Mouse (Mus musculus): ENCODE measurements at regions not wholly inside any gene's neighbourhood (a gene's known extent, or its start where the extent isn't known, plus 50 kb on each side); places are given as distances from the start of the nearest gene placed in this dataset.

- DNase-seq (ENCODE audit: low spot score in 2 of 2) = no peak
Observed at GRCm38 (mm10) chr19:27563592-27563991, 134.0 kb upstream of the Pum3 start.

- DNase-seq (ENCODE audit: low spot score in 2 of 2) = peak in 1 of 2 experiments; percentile 36
Observed at GRCm38 (mm10) chr19:27558199-27558598, 128.6 kb upstream of the Pum3 start.

- DNase-seq (ENCODE audit: low spot score in 2 of 2) = no peak
Observed at GRCm38 (mm10) chr19:27556697-27557096, 127.1 kb upstream of the Pum3 start.

- DNase-seq (ENCODE audit: low spot score in 2 of 2) = peak in 1 of 2 experiments; percentile 31
Observed at GRCm38 (mm10) chr19:27554841-27555240, 125.2 kb upstream of the Pum3 start.

GRCm38 (mm10) chr19:27553266-27553665, 123.6 kb upstream of the Pum3 start:
- no peak for DNase-seq (ENCODE audit: low spot score in 2 of 2)

GRCm38 (mm10) chr19:27537746-27538145, 108.1 kb upstream of the Pum3 start:
- DNase-seq (ENCODE audit: low spot score in 2 of 2) = no peak

GRCm38 (mm10) chr19:27537066-27537465, 107.4 kb upstream of the Pum3 start:
- no peak for DNase-seq (ENCODE audit: low spot score in 2 of 2)

GRCm38 (mm10) chr19:27527940-27528558, 98.4 kb upstream of the Pum3 start:
- no peak for DNase-seq (ENCODE audit: low spot score in 2 of 2)

GRCm38 (mm10) chr19:27519326-27520061, 89.9 kb upstream of the Pum3 start:
- DNase-seq (ENCODE audit: low spot score in 2 of 2) = no peak

- DNase-seq (ENCODE audit: low spot score in 2 of 2) = no peak
Observed at GRCm38 (mm10) chr19:27514267-27514666, 84.6 kb upstream of the Pum3 start.

GRCm38 (mm10) chr19:27513535-27513934, 83.9 kb upstream of the Pum3 start:
- DNase-seq (ENCODE audit: low spot score in 2 of 2) = no peak

- DNase-seq (ENCODE audit: low spot score in 2 of 2) = no peak
Observed at GRCm38 (mm10) chr19:27511340-27511739, 81.7 kb upstream of the Pum3 start.

- peak; percentile 29 to 45 for DNase-seq (ENCODE audit: low spot score in 2 of 2)
Observed at GRCm38 (mm10) chr19:27509956-27510639, 80.5 kb upstream of the Pum3 start.

GRCm38 (mm10) chr19:27498278-27498677, 68.7 kb upstream of the Pum3 start:
- DNase-seq (ENCODE audit: low spot score in 2 of 2) = no peak

- peak in 1 of 2 experiments; percentile 7 for DNase-seq (ENCODE audit: low spot score in 2 of 2)
Observed at GRCm38 (mm10) chr19:27492468-27492867, 62.8 kb upstream of the Pum3 start.

GRCm38 (mm10) chr19:27491873-27492272, 62.2 kb upstream of the Pum3 start:
- no peak for DNase-seq (ENCODE audit: low spot score in 2 of 2)

- no peak for DNase-seq (ENCODE audit: low spot score in 2 of 2)
Observed at GRCm38 (mm10) chr19:27489053-27489452, 59.4 kb upstream of the Pum3 start.

Measured in frontal cortex, postnatal 10 days (tissue).